Mouse (Mus musculus): ENCODE data around the gene Nkx6-1. TPM values are rescaled to one million over a fixed set of nuclear protein-coding genes. Genes with fewer than 3 reads are reported as not detected.
A peak's percentile ranks its signal among the peaks of the same experiment; 100 is the strongest.

The Nkx6-1 gene
- polyA plus RNA-seq, 1 experiment from 2014 or later: 1.0 TPM

DNA sequence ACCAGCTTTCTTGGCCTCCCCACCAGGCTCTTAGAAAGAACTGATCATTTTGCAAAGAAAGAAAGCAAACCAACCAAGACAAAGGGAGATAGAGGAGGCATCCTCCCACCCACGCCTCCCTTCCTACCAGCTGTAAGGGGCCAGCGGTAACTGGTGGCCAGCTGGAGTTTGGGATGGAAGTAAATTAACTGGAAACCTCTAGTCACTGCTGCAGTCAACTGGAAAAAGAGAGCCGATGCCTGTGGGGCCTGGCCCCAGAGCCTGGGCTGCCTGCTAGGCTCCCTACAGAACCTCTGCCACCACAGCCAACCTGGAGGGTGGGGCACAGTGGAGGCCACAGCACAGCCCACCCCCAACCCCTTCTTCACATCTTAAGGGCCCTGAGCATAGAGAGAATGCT is 8.7 kb downstream of the Nkx6-1 start:
- H3K9me3 ChIP-seq: no peaks in the 10 kb centered on the region; the same call in 1 of the 2 replicates
- no peak overlapping the region for H3K4me3 ChIP-seq
- H3K4me1 ChIP-seq: peaks cover 16% of the 10 kb centered on the region
- H3K27me3 ChIP-seq (ENCODE audit: poor library complexity, severe bottlenecking): peaks cover 100% of the 10 kb centered on the region
- H3K36me3 ChIP-seq (replicated peaks): no peaks in the 10 kb centered on the region
- no peak overlapping the region for H3K27ac ChIP-seq
- DNase-seq (ENCODE audit: extremely low spot score, low spot score): no peak
- WGBS: 0% methylated on average over 3 of the region's 3 CpGs

DNA sequence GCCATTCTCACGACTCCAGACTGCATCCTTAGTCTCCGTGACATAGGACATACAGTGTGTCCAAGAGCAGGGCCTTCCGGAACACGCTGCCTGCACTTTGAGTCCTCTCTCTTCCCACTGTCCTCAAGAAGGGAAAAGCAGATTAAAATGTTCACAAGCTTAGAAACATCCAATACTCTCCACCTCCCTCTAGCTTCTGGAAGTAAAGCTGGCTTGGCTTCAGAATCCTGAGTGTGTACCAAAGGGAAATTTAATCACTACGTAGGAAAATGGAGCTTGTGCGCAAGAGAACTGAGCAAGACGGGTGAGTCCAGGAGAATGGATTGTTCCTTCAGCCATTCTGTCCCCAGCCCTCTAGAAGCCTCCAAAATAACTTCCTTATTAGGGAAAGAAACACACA is 9.4 kb downstream of the Nkx6-1 start:
- no peak overlapping the region for H3K4me3 ChIP-seq
- peaks cover 100% of the 10 kb centered on the region for H3K27me3 ChIP-seq (ENCODE audit: poor library complexity, severe bottlenecking)
- peaks cover 16% of the 10 kb centered on the region for H3K4me1 ChIP-seq
- no peak for DNase-seq (ENCODE audit: extremely low spot score, low spot score)
- no peaks in the 10 kb centered on the region; the same call in 1 of the 2 replicates for H3K9me3 ChIP-seq
- no peak overlapping the region for H3K27ac ChIP-seq
- no peaks in the 10 kb centered on the region for H3K36me3 ChIP-seq (replicated peaks)
- 23% methylated on average over 7 of the region's 7 CpGs for WGBS

GRCm38 (mm10) chr5:101647726-101648686 is 16.8 kb downstream of the Nkx6-1 start:
- no peak for DNase-seq (ENCODE audit: extremely low spot score, low spot score)
- H3K4me3 ChIP-seq: peak overlapping the region; percentile 5; the same call in 1 of the 2 replicates

DNA sequence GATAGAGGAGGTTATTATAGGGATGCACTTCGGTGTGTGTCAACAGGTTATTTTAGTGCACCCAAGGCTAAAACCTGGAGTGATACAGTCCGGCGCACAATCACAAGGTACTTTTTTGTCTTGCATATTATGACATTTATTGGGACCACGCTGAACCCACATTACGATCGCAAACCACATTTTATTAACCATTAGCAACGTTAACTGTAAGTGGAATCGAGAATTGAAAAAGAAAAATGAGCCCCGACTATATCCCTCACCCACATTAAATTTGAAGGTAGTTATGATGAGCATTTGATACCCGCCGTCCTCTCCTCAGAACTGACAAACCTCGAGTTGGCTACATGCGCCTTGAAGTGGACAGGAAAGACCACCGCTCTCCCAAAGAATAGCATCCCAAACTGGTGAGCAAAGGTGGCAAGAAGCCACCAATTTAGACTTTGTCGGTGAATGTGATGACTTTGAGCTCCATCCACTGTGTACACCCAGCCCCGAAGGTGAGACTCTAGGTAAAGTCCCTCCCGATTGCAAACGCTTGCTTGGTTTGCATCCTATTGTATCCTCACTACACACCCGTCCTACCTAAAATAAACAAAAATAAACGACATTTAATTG is 17.7 kb downstream of the Nkx6-1 start:
- WGBS: 31% methylated on average over 20 of the region's 20 CpGs
- H3K36me3 ChIP-seq (replicated peaks): no peaks in the 10 kb centered on the region
- H3K9me3 ChIP-seq: no peaks in the 10 kb centered on the region; the same call in 1 of the 2 replicates
- DNase-seq (ENCODE audit: extremely low spot score, low spot score): no peak
- no peak overlapping the region for H3K4me3 ChIP-seq
- no peak overlapping the region for H3K27ac ChIP-seq
- H3K4me1 ChIP-seq: peaks cover 8% of the 10 kb centered on the region
- peaks cover 99% of the 10 kb centered on the region for H3K27me3 ChIP-seq (ENCODE audit: poor library complexity, severe bottlenecking)

More at GRCm38 (mm10) chr5:101647726-101648686, 16.8 kb downstream of the Nkx6-1 start:
- 5% methylated on average over 53 of the region's 53 CpGs for WGBS
- H3K9me3 ChIP-seq: no peaks in the 10 kb centered on the region; the same call in 1 of the 2 replicates
- no peaks in the 10 kb centered on the region for H3K36me3 ChIP-seq (replicated peaks)
- peaks cover 99% of the 10 kb centered on the region for H3K27me3 ChIP-seq (ENCODE audit: poor library complexity, severe bottlenecking)
- no peak overlapping the region for H3K27ac ChIP-seq
- H3K4me1 ChIP-seq: peaks cover 8% of the 10 kb centered on the region

DNA sequence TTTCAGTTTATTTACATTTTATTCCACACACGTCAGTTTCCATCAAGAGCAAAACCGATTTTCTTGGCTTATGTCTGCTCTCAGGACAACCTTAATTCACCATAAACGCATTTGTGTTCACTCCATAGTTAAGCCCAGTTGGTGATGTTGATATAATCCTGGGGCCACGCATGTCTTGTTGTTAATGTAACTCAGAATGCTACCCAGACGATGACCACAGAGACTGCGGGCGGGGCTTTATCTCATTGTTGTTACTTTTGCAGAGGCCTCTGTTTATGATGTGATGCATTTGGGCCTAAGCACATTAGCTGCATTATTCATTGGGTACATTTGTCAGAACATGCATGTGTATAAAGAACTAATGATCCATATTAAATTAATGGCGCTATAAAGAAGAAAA is 19.7 kb downstream of the Nkx6-1 start:
- Histone ChIP-seq H3K4me3 (no peak overlapping the region), H3K27ac (no peak overlapping the region), H3K36me3 (replicated peaks) (no peaks in the 10 kb centered on the region), H3K9me3 (no peaks in the 10 kb centered on the region), H3K27me3 (ENCODE audit: poor library complexity, severe bottlenecking) (peaks cover 95% of the 10 kb centered on the region), H3K4me1 (peaks cover 8% of the 10 kb centered on the region)
- DNase-seq (ENCODE audit: extremely low spot score, low spot score): no peak
- 86% methylated on average over 8 of the region's 8 CpGs for WGBS

DNA sequence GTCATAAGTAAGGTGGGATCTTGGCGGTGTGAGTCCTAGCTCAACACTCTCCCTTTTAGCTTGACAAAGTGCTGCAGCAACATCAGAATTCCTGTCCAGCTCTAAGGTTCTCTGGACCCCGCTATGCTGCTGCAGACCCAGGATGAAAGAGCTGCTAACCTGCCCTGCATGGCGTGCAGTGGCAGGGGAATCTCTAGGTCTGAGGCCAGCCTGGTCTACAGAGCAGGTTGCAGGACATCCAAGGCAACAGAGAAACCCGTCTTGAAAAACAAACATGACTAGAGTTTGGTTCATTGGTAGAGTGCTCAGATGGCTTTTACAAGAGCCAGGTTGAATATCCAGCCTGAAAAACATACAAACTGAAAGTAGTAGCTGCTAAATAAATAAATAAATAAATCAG is 26.7 kb downstream of the Nkx6-1 start:
- DNase-seq (ENCODE audit: extremely low spot score, low spot score): no peak
- 80% methylated on average over 4 of the region's 4 CpGs for WGBS
- H3K4me3 ChIP-seq: no peak overlapping the region

More for the DNA sequence above, 26.7 kb downstream of the Nkx6-1 start:
- Histone ChIP-seq H3K4me1 (no peaks in the 10 kb centered on the region), H3K36me3 (replicated peaks) (no peaks in the 10 kb centered on the region), H3K9me3 (no peaks in the 10 kb centered on the region), H3K27me3 (ENCODE audit: poor library complexity, severe bottlenecking) (peaks cover 30% of the 10 kb centered on the region), H3K27ac (no peak overlapping the region)

Other genes with a start within 250 kb of the Nkx6-1 start
- 0.36 and 0.63 TPM in 2 replicates for gene Cds1, start 100.1 kb upstream of the Nkx6-1 start, polyA plus RNA-seq (2016; fragmentation: Nextera tagmentation; extraction: Ambion mirVana)